ENCODE assay signal across 9 mouse cellular contexts in the genomic region with DNA sequence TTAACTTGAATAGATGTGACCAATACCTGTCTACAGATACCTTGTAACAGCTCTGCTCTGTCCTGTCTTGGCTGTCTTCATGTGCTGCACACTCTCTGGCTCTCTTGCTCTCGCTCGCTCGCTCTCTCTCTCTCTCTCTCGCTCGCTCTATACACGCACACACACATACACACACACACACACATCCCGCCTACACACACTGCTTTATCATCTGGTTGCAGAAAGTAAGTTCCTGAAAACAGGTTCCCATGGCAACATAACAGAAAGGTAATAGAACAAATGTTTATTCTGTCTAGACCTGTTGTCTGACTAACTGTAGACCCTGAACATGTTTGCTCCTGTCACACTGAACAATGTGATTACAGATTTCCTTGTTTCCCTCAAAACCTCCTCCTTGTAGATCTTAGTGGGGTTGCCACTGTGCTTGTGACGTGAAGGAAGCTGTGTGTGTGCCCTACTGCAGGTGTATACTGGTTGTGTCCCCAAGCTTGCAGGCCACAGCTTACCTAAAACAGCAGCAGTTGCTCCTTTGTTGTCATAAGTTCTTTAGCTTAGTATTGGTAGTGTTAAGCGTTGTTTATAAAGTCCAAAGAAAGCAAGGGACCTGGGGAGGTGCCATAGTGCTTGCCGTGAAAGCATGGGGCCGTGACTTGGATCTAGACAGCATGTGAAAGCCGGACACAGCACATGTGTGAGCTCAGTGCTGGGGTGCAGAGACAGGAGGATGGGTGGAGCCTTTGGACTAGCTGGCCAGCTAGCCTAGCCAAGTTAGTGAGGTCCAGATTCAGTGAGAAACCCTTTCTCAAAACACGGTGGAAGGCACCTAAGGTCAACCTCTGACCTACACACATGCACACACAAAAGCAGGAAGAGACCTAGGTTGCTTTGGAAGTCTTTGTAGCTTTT. TPM values are rescaled to one million over a fixed set of nuclear protein-coding genes. Genes with fewer than 3 reads are reported as not detected.
DNase-seq lines count a peak whose midpoint lies in the region; ATAC-seq lines count a peak whose summit lies in the region.
"Had no signal": no experiment of that assay in that cellular context is flagged by ENCODE, and none has a peak within 500 bp of the region (broad histone marks: within the 10 kb centered on the region; RNA-seq: fewer than 3 reads in every experiment).

No protein-coding gene starts in this region.

- no peaks in the 10 kb centered on the region for H3K9me3 ChIP-seq in neural tube, embryonic 15.5 days (replicated peaks)

- no peak overlapping the region for H3K4me3 ChIP-seq in neural tube, embryonic 15.5 days (replicated peaks)

- no peak for DNase-seq in cerebellum, adult 9-10 months
- peak; percentile 63 for DNase-seq in layer of hippocampus, adult 9-11 months
- DNase-seq in layer of hippocampus, postnatal 25 days (ENCODE audit: extremely low spot score in 1 of 2, low spot score in 1 of 2) = no peak
- DNase-seq in T-cell, adult 2 months (ENCODE audit: low spot score) = peak; percentile 69

- H3K27me3 ChIP-seq in neural tube, embryonic 15.5 days (replicated peaks) = no peaks in the 10 kb centered on the region

- H3K4me1 ChIP-seq in neural tube, embryonic 15.5 days = peaks cover 54% of the 10 kb centered on the region

- no peak overlapping the region for H3K27ac ChIP-seq in neural tube, embryonic 15.5 days (replicated peaks)

- no peak overlapping the region for H3K4me2 ChIP-seq in neural tube, embryonic 15.5 days

- peak; percentile 56; the same call in 1 of the 2 replicates for ATAC-seq in cerebellum, adult (ENCODE audit: insufficient number of reproducible peaks, low FRiP score, low TSS enrichment)
- peak; percentile 59 for ATAC-seq in granulocyte monocyte progenitor cell, adult 5-6 weeks (replicated peaks; ENCODE audit: poor library complexity, severe bottlenecking)
- peak; percentile 73 for ATAC-seq in megakaryocyte-erythroid progenitor cell, adult 5-6 weeks (replicated peaks; ENCODE audit: low FRiP score, low TSS enrichment, poor library complexity, severe bottlenecking)
- ATAC-seq in neural tube, embryonic 15.5 days (ENCODE audit: low FRiP score) = no peak

- H3K36me3 ChIP-seq in neural tube, embryonic 15.5 days = no peaks in the 10 kb centered on the region

- H3K9ac ChIP-seq in neural tube, embryonic 15.5 days (replicated peaks) = no peak overlapping the region

- 74% methylated on average over 13 of the region's 13 CpGs for WGBS in neural tube, embryonic 15.5 days

RNA-seq across cellular contexts. Expression of a gene that starts 6.4 kb away (rescaled TPM):
- total RNA-seq in layer of hippocampus, postnatal 25 days (2021) = 10 to 100 TPM; 69.7 to 82.2 TPM
- 123 and 141 TPM in 2 replicates for total RNA-seq in granulocyte monocyte progenitor cell, adult 5-6 weeks (2014; fragmentation: Nextera tagmentation)
- 101 and 156 TPM in 2 replicates for total RNA-seq in granulocyte monocyte progenitor cell, adult 5-6 weeks (2017)
- 93.9 and 100 TPM in 2 replicates for total RNA-seq in megakaryocyte-erythroid progenitor cell, adult 5-6 weeks (2014; fragmentation: Nextera tagmentation)
- 54.0 and 87.6 TPM in 2 replicates for total RNA-seq in megakaryocyte-erythroid progenitor cell, adult 5-6 weeks (2017)
- 25.2 and 31.0 TPM in 2 replicates for polyA plus RNA-seq in neural tube, embryonic 15.5 days (2015; fragmentation: Nextera tagmentation; extraction: Ambion mirVana)

RNA-seq across cellular contexts. Expression of a gene that starts 7.5 kb away (rescaled TPM):
- 10 to 100 TPM in 1 of 2 experiments, 1 to 10 TPM in 1; 6.0 to 10.8 TPM for total RNA-seq in layer of hippocampus, postnatal 25 days (2021)
- total RNA-seq in granulocyte monocyte progenitor cell, adult 5-6 weeks (2014; fragmentation: Nextera tagmentation) = 3.8 TPM in 1 of 2 replicates, not detected in the other
- total RNA-seq in granulocyte monocyte progenitor cell, adult 5-6 weeks (2017) = 0.93 and 2.5 TPM in 2 replicates
- 1.9 and 3.7 TPM in 2 replicates for total RNA-seq in megakaryocyte-erythroid progenitor cell, adult 5-6 weeks (2014; fragmentation: Nextera tagmentation)
- 1.2 TPM in 1 of 2 replicates, not detected in the other for total RNA-seq in megakaryocyte-erythroid progenitor cell, adult 5-6 weeks (2017)
- polyA plus RNA-seq in neural tube, embryonic 15.5 days (2015; fragmentation: Nextera tagmentation; extraction: Ambion mirVana) = 0.88 and 1.0 TPM in 2 replicates
- polyA plus RNA-seq: C2C12 had no signal

RNA-seq across cellular contexts. Expression of a gene that starts 28.3 kb away (rescaled TPM):
- total RNA-seq in layer of hippocampus, postnatal 25 days (2021) = 1 to 10 TPM; 1.6 to 1.7 TPM
- 10.5 and 19.9 TPM in 2 replicates for total RNA-seq in granulocyte monocyte progenitor cell, adult 5-6 weeks (2014; fragmentation: Nextera tagmentation)
- total RNA-seq in granulocyte monocyte progenitor cell, adult 5-6 weeks (2017) = 1.3 and 3.2 TPM in 2 replicates
- total RNA-seq in megakaryocyte-erythroid progenitor cell, adult 5-6 weeks (2014; fragmentation: Nextera tagmentation) = 8.7 and 12.8 TPM in 2 replicates
- total RNA-seq in megakaryocyte-erythroid progenitor cell, adult 5-6 weeks (2017) = not detected in 2 replicates
- 2.7 and 3.0 TPM in 2 replicates for polyA plus RNA-seq in neural tube, embryonic 15.5 days (2015; fragmentation: Nextera tagmentation; extraction: Ambion mirVana)

Comparison
In these comparisons a context has a peak if more than half of its experiments do, and no peak if none do; other contexts are left out.
1. DNase-seq: peak in layer of hippocampus, adult 9-11 months (single experiment) and T-cell, adult 2 months (single experiment); none in cerebellum, adult 9-10 months (single experiment) and layer of hippocampus, postnatal 25 days (0 of 2).